Mouse (Mus musculus) WW6 (cell line): ENCODE data around the gene Fam189a1.

Source experiments
- DNase-seq: peaks from one replicate; pipeline ENCODE4 v3.0.0-alpha.2; 2013; ENCODE audit warnings: low read depth, low spot score

Fam189a1 gene

DNA sequence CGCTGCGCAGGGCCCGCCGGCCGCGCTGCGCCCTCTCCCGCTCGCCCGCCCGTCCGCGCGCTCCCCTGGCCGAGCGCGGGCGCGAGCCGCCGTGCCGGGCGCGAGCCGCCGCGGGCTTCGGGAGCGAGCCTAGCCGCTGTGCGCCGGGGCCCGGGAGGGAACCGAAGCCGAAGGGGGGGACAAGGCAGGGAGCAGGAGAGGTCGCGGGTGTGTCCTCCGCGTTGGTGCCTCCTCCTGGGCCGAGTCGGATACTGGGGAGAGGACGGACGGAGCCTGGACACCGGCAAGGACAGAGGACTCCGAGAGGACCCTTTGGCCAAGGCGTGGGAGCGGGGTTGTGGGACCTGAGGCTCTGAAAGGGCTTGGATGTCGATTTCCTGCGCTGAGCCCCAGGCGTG is at the start of gene Fam189a1:
Gene Fam189a1, minus strand, starts transcription at position 57 of the 398 bp plus-strand sequence.
- no peak for DNase-seq

DNA sequence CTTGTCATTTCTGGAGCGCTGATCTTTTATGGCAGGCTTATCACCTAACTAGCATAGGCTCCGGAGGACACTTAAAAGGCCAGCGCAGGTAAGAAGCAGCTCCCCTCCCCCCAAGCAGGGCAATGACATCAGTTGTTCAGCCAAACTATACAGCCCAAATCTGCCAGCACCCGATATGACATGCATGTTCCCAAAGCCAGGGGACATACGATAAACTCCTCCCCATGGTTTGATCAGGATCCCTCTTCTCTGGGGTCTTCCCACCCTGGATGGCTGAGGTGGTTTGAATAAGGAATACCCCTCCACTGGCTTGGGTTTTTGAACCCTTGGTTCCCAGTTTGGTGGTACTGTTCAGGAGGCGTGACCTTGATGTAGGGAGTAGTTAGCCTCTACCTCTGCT is 49.7 kb upstream of the Fam189a1 start:
- no peak for DNase-seq

DNA sequence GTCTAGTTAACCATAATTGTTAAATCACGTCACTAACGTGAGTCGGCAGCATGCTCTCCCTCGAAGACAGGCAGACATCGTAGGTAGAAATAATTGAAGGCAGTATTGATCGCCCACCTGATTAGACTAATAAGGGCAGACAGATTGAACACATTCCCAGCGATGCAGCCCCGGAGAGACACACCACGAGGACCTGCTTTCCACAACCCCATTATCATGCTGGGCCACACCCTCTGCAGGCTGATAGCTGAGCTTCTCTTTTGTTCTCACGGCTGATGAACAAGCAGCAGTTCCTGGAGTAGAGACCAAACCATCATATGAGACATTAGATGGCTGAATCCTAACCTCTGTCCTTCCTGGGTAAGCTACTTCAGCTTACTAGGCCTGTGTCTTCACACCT is 46.3 kb upstream of the Fam189a1 start:
- no peak for DNase-seq

DNA sequence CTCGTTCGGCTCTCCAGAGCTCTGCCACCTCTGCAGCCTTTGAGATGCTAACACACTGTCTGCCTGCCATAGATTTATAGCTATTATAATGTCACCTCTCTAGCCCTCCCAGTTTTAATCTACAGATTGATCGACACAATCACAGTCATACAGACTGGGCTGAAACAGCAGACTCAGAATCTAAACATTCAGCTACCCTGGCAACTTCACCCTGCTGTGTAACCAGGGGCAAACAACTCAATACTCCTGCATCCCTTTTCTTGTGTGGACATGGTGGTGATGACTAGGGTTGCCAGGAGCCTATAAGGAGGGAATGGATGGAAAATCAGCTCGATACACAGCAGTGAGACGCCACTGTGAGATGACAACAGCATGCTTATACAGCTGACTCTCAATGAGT is 24.3 kb upstream of the Fam189a1 start:
- no peak for DNase-seq

DNA sequence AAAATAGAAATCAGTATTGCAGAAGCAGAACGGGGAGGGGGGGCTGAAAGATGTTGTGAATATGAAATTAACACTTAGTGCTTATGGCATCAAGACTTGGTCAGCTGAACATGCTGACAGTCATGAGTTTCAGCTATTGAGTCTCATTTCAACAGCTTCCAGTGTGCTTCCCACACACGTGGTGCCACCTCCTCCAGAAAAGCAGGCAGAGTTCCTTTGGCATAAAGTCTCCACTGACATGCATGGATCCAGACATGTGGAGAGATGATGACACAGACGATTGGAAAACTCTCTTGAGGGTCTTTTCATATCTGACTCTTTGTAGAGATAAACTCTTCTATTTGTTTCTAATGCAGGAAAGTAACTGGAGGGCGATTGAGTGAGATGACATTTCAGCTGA is 14.4 kb upstream of the Fam189a1 start:
- DNase-seq = no peak

DNA sequence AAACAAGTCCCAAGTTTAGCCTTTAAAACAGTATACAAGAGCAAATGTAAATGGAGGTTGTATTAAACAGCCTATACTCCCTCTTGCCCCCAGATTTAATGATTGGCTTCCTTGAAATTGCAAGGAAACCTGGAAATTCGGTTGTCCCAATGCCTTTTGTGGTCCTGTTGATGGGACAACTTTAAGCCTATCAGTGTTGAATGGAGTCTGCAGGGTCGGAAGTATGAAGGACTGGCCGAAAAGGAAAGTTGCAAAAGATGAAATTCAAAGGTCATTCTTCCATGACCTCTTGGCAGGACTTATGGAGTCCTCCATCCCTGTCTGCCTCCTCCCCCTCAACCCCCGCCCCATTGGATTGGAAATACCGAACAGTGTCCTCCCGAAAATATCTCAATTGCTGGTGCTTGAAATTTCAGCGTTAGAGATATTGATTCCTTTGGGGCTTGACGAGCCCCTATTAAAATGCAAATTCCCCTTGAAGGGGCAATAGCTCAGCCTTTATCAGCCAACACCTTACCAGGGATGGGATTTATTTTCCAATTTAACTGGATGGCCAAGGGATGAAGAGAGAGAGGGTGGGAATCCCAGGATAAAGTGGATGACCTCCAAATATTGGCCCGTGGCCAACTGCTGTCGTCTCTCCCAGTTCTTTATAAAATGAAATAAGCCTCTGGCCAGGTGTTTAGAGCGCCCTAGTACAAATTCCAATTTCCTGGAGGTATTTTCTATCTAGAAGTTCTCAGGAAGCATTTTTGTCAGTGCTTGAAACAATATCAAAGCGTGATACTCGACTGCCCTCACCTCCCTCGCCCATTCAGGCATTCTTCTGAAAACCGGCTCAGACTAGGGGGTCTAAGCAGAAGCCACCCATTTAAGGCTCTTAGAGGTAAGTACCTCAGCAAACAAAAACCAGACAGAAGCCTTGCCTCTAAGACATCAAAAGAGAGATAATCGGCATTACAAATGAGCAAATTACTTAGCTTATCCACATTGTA is 958 bp upstream of the Fam189a1 start:
- no peak for DNase-seq

DNA sequence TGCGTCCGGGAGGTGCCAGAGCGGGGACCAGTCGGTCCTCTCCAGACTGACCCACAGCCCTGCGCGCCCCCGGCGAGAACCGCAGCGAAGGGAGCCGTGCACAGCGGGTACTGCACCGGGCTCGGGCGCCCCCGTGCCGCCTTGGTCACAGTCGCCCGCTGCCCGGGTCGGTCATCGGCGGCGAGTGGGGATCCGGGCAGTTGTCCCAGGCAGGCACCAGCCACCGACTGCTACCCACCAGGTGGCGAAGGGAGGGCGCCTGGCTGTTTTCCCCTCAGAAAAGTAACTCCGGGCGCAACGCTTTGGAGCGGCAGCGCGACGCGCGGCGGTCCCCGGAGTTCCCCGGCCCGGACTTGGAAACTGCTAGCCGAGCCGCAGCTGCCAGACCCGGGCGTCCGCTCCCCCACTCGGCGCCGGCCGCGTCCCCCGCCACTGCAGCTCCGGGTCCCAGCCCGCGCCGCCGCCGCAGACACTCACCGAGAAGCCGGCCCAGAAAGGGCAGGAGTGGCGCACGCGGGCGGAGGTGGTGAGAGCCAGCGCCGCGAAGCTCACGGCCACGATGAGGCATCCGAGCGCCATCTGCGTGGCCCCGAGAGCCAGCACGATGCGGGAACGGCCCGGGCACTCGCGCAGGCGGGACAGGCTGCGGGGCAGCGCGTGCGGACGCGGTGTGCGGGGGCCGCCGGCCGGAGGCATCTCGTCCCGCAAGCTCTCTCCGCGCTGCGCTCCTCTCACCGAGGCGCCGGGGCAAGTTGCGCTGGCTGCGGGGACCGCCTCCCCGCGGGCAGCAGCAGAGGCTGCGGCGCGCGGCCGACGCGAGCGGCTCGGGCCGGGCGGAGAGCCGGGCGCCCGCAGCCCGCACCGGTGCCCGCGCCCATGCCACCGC is 499 bp downstream of the Fam189a1 start:
- DNase-seq = no peak

DNA sequence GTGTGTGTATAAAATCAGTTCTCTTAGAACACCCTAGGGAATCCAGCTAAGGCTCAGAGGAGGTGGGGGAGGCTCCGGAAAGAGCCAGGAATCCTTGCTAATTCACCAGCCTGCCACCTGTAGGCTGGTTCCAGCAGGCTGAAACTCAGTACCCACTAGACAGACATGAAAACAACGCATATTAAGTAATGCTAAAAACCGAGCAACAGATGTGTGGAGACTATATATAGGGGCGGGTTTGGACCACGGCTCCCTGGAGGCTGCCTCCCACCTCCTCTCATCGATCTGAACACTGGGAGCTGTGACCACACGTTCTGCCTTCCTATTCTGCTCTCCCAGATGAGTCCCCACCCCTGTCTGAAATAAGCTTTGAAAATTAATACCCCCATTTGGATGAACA is 1.8 kb downstream of the Fam189a1 start:
- DNase-seq = no peak

DNA sequence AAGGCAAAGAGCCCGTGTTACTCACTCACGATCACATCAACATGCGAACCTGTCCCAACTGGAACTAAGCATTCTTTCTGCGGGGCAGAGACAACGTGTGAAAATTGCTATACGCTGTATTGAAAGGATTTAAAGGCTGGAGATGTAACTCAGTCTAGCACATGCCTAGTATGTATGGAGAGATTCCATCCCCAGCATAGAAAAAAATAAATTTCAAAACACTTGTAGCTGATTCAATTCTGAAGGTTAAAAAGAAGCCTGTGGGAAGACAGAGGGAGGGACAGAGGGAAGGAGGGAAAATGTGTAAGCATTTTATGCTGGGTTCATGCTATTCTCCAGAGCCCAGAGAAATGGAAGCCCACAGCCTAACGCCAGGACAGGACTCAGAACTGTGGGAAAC is 2.5 kb downstream of the Fam189a1 start:
- no peak for DNase-seq

DNA sequence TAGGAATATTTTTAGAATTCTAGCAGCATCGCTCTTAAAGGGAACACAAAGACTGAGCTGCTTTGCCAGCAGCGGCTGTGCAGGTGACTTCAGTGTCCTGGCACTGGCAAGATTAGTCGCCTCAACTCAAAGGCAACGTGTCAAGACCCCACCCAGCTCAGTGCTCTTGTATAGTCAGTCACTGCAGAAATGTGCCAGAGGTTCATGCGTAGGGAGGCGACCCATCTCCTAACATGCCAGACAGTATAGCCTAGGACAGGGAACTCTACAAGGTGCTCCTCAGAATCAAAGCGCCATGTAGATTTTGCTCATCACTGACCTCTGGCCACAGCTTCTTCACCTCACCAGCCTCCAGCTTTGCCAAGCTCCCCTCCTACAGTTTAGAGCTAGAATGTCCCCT is 4.8 kb downstream of the Fam189a1 start:
- no peak for DNase-seq

DNA sequence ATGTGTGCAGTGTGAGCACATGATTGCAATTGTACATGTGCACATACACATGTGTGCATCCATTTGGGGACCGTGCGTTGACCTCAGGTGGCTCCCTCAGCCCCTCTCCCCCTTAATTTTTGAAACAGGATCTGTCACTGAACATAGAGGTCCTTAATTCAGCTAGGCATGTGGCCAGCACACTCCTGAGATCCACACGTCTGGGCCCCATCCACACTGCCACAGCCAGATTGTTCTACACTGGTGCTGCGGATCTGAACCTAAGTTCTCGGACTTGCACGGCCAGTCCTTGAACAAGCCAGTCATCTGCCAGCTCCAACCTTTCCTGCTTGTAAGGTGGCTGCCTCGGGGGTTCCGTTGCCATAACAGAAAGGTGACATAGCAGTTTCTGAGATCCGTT is 7.3 kb downstream of the Fam189a1 start:
- DNase-seq = no peak

DNA sequence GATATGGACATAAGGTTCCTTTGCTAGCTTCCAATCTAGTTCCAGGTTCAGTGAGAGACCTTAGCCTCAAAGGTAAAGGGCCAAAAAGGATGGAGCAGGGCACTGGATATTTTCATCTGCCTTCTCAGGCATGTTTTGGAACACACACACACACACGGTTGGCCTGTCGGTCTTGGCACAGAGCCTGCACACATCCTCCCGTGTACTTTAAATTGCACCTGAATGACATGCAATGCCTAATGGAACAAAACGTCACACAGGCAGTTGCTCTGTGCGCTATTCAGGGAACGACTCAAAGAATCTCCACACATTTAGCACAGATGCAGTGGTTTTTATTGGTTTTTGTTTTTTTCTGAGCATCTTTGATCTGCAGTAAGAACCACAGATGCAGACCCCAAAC is 11.5 kb downstream of the Fam189a1 start:
- no peak for DNase-seq

DNA sequence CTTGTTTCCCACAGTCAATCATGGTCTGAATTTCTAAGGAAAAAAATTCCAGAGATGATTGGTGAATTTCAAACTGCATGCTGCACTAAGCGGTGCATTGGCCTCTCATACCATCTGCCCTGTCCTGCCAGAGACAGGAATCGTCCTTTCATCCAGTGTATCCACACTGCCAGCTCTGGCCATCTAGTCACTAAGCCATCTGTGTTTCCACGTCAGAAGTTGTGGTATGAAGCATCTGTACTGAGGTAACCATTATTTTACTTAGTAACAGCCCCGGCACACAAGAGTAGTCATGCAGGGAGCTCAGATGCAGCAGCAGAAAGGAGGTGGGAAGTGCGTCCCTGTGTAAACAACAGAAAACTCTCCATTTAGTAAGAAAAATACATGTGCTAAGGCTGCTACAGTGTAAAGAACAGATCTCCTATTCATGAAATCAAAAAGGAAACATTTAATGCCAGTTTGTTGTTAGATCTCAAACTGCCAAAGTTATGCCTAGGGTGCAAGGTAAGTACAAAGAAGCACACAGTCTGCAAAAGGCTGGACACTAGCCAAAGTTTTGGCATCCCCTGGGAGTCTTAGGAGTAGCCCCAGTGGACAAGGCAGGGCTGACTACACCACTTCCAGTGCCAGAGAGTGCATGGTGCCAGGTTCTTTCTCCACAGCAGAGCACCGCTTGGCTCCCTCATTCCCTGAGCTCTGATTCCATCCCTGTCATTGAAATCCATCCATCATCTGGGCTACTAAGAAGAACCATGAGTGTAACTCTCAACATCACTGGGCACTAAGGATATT is 14.3 kb downstream of the Fam189a1 start:
- DNase-seq = no peak

DNA sequence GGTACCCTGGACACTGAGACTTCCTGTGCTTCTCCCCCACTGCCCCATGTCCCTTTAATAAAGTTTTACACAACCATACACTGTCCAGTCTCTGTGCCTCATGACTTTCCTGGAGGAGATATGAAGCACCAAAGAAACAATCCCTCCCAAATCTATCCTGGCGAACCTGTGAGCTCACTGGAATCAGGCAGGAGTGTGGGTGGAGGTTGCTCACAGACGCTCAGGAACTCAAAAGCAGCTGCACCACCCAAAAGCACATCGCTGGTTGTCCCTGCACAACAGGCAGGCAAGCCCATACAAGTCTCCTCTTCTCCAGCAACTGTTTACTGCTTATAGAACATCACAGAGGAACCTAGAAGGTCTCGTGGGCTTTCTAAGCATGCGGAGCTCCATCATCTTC is 15.5 kb downstream of the Fam189a1 start:
- no peak for DNase-seq

DNA sequence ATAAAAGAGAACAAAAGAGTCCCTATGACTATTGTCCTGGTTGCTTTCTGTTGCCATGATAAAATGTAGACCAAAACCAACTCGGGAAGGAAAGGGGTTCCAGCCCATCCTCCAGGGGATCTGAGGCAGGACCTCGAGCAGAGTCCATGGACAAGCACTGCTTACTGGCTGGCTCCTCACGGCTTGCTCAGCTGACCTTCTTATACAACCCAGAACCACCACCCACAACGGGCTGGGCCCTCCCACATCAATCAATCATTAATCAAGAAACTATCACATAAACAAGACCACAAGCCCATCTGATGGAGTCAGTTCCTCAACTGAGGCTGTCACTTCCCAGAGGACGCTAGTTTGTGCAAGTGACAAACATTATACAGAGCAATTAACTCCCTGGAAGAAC is 16.3 kb downstream of the Fam189a1 start:
- DNase-seq = no peak

DNA sequence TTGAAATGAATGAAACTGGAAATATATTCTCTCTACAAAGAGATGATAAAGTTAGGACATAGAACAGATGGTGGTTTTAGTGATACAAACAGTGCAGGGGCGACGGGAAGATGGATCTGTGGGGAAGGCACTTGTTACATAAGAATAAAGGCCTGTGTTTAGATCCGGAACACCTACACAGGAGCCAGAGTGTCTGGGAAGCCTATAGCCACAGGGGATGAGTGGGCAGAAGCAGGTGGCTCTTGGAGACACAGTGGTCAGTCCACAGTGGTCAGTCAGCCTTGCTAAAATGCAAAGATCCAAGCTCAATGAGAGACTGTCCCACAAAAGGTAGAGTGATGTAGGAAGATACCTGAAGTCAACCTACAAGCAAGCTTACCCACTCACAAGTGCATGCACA is 32.6 kb downstream of the Fam189a1 start:
- DNase-seq = no peak

DNA sequence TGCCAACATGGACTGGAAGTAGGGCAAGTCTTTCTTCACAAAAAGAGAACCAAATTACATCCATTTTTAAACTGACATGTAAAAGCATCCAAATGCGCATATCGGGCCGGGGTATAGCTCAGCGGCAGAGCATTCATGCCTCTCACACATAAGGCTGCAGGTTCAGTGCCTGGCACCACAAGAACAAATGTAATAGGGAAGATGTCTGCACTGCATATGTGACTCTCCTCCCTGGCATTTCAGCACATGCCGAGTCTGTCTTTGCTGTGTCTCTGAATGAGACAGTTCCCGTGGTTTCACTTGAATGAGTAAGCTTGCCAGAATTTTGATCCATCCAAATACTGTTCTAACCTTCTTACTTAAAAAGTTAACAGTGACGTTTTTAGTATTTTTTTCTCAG is 39.5 kb downstream of the Fam189a1 start:
- DNase-seq = no peak

DNA sequence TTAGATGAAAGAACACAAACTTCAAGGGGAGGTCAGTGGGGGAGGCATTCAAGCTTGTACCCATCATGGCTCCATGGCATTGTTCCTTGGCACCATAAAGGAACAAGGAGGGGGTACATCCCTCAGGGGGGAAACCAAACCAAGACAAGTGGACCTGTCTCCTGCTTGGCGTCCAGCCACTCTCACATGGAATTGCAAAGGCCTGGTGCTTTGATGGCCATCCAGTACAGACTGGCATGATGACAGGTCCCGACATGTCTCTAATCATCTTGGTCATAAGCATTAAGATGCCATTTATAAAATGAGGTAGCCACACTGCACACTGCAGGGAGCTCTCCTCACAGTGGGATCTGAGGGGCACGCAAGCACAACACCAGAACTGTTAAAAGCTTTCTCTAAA is 41.0 kb downstream of the Fam189a1 start:
- no peak for DNase-seq

DNA sequence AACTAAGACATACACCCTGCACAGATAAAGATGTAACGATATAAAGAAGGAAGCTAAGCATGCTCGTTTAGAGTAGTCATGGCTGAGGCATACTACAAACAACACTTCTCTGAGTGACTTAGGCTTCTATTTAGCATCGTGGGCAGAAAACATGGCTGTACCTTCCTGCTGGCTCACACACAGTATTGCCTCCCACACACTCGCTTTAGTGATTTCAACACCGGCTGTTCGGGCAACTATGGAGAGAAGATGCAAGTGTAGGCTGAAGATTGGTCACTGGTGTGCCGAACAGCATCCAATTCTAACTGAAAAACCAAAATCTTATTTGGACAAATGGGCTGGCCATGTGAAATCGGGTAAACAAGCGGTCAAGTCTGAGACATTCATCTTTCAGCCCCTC is 44.7 kb downstream of the Fam189a1 start:
- no peak for DNase-seq

DNA sequence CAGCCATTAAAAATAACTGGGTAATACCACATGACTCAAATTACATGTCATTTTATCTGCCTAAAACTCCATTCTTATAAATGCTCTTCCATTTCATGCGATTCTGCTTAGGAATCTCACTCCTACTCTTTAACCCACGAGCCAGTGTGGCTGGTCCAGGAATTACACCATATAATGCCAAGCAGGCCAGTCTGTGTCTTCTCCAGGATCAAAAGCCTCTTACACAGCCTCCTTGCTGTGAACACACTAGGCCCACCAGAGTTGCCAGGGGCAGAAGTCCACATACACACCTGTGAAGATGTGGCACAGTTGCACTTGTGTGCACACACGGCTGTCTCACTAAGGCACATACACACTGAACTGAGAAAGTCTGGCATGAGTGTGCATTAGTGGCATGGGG is 50.8 kb downstream of the Fam189a1 start:
- no peak for DNase-seq

DNA sequence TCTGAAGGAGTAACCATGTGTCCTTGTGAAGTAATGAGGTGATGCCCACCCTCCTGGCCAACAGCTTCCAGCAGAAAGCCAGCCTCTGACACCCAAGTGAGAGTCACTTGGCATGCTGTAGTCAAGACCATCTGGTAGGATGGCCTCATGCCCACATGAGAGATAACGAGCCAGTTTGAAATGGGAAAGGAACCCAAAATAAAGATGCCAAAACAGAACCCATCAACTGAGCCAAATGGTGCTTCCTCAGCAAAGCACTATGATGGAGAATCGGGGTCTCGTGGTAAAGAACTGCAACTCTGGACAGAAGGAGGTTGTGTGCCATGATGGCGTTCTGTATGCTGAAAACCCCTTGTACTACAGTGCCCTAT is 51.3 kb downstream of the Fam189a1 start:
- DNase-seq = no peak
